Mouse (Mus musculus): Measurements from ENCODE around the gene Cnot2.

DNA sequence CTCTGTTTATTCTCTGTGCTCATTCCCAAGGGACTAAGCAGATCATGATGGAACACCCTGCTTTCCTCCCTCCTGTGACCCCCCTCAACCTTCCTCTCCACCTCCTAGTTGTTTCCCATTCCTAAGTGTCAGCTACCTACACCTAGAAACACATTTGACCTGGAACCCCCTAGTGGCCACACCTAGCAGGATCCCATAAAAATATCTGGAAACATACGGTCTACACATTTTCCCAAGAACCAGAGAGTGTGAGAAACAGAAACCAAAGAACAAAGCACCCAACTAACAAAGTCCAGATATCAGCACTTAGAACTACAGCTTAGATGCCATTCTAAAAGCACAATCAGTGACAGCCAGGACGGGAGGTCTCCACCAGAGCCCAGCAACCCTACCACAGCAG, 26.9 kb downstream of the Cnot2 start:
- TF ChIP-seq CTCF (IDR thresholded peaks at IDR 0.05; ENCODE audit: insufficient read depth, low read length) (no peak), POLR2A (IDR thresholded peaks at IDR 0.05; ENCODE audit: borderline replicate concordance, extremely low read depth, low read depth, low read length) (no peak)
